Mouse (Mus musculus) liver, embryonic 13.5 days (tissue): Measurements from ENCODE around the gene Nepro. TPM values are rescaled to one million over a fixed set of nuclear protein-coding genes. Genes with fewer than 3 reads are reported as not detected.
A peak's percentile ranks its signal among the peaks of the same experiment; 100 is the strongest.

ENCODE experiments used
- ATAC-seq: fragments of 200-750 bp; cut with Nextera tagmentation; 2 replicates; pipeline ENCODE4 v1.8.0; 2017; ENCODE audit warnings: low read depth, mild to moderate bottlenecking, moderate number of reproducible peaks, moderate library complexity
- DNase-seq: peaks from one replicate; pipeline ENCODE4 v3.0.0; 2022
- H3K27ac ChIP-seq: fragments of 300-500 bp; sonication (generic); 2 replicates; pipeline ENCODE4 v1.5.1; 2015; ENCODE audit warnings: moderate library complexity, mild to moderate bottlenecking, inconsistent platforms
- H3K27me3 ChIP-seq: fragments of 300-500 bp; sonication (generic); 2 replicates; pipeline ENCODE4 v1.6.1; 2015; ENCODE audit warnings: mild to moderate bottlenecking, inconsistent platforms
- H3K36me3 ChIP-seq: fragments of 300-500 bp; sonication (generic); 2 replicates; pipeline ENCODE4 v1.6.1; 2015; ENCODE audit warnings: mild to moderate bottlenecking, inconsistent platforms
- H3K4me1 ChIP-seq: fragments of 300-500 bp; sonication (generic); replicated peaks from 2 replicates; pipeline ENCODE4 v1.6.1; 2015; ENCODE audit warnings: inconsistent platforms
- H3K4me2 ChIP-seq: fragments of 300-500 bp; sonication (generic); 2 replicates; pipeline ENCODE4 v1.6.1; 2015; ENCODE audit warnings: inconsistent platforms, mild to moderate bottlenecking, moderate library complexity
- H3K4me3 ChIP-seq: fragments of 300-500 bp; sonication (generic); replicated peaks from 2 replicates; pipeline ENCODE4 v1.5.1; 2015; ENCODE audit warnings: mild to moderate bottlenecking, inconsistent platforms
- H3K9ac ChIP-seq: fragments of 300-500 bp; sonication (generic); 2 replicates; pipeline ENCODE4 v1.6.1; 2015; ENCODE audit warnings: mild to moderate bottlenecking, inconsistent platforms
- H3K9me3 ChIP-seq: fragments of 300-500 bp; sonication (generic); replicated peaks from 2 replicates; pipeline ENCODE4 v1.6.1; 2016; ENCODE audit warnings: inconsistent platforms
- WGBS: fragments of 180-500 bp; shearing (Covaris S2); methylation state at CpG from one replicate; pipeline ENCODE4 v1.1.7; 2015; ENCODE audit not compliant: insufficient replicate concordance; 5-methylcytosine and 5-hydroxymethylcytosine counted together
- polyA plus RNA-seq: library from polyadenylated mRNA; unstranded; fragments of >200 nt; fragmentation: Nextera tagmentation; extraction: Ambion mirVana; gene quantifications from 2 replicates; pipeline ENCODE4 v1.2.1, GENCODE M21; 2015

Gene Nepro
- polyA plus RNA-seq, 1 experiment from 2014 or later: 3.8 TPM

- Histone ChIP-seq H3K9me3 (no peaks in the 10 kb centered on the region), H3K27me3 (no peaks in the 10 kb centered on the region), H3K9ac (no peak overlapping the region), H3K36me3 (0 out of 2 replicates have a peak, but pooled peaks cover 4% of the 10 kb centered on the region), H3K4me3 (no peak overlapping the region), H3K4me2 (no peak overlapping the region), H3K4me1 (no peaks in the 10 kb centered on the region), H3K27ac (no peak overlapping the region)
- ATAC-seq (no peak), DNase-seq (no peak)
- 38% methylated on average over 10 of the region's 10 CpGs for WGBS
Measured at GRCm38 (mm10) chr16:44716305-44717140, 7.6 kb upstream of the Nepro start.

GRCm38 (mm10) chr16:44717141-44717634 is 6.9 kb upstream of the Nepro start:
- H3K27me3 ChIP-seq: no peaks in the 10 kb centered on the region
- 0 out of 2 replicates have a peak, but pooled peaks cover 4% of the 10 kb centered on the region for H3K36me3 ChIP-seq
- H3K27ac ChIP-seq: no peak overlapping the region
- ATAC-seq (no peak), DNase-seq (no peak)
- H3K4me2 ChIP-seq: no peak overlapping the region
- H3K9me3 ChIP-seq: no peaks in the 10 kb centered on the region
- H3K9ac ChIP-seq: no peak overlapping the region
- WGBS: 59% methylated on average over 2 of the region's 2 CpGs
- no peak overlapping the region for H3K4me3 ChIP-seq
- no peaks in the 10 kb centered on the region for H3K4me1 ChIP-seq

DNA sequence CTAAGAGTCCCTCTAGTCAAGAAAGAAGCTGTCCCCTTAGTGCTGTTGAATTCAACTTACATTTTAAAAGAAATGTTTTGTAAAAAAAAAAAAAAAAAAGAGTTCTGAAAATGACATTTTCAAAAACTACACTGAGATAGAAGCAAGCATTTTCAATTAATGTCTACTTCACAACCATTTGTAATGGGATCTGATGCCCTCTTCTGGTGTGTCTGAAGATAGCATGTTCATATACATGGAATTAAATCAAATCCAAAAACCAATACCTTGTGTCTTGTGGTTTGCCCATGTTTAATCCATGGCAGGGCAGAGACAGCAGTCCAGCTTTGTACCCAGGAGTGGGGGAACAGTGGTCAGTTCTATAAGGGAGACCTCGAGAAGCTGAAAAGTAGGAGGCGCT is 6.3 kb upstream of the Nepro start:
- ATAC-seq (no peak), DNase-seq (no peak)
- Histone ChIP-seq H3K4me3 (no peak overlapping the region), H3K36me3 (0 out of 2 replicates have a peak, but pooled peaks cover 4% of the 10 kb centered on the region), H3K27me3 (no peaks in the 10 kb centered on the region), H3K9me3 (no peaks in the 10 kb centered on the region), H3K9ac (no peak overlapping the region), H3K27ac (no peak overlapping the region), H3K4me1 (peaks cover 3% of the 10 kb centered on the region), H3K4me2 (no peak overlapping the region)
- WGBS: 69% methylated on average over 2 of the region's 2 CpGs

DNA sequence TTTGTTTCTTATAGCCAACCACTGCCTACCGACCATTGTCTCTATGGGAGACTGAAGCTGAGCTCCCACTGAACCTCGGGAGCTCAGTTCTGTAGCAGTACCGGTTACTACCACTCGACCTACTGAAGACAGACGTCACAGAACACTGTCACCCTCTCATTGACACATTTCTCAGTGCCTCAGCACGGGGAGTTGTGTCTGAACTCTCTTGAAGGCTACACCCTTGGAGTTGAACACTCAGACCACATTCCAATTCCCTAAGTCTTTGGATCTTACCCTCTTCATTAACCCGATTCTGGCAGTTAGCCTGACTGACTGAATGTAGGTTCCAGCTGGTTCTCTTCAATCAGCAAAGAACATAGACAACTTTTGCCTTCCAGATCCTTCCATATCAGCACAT is 4.8 kb upstream of the Nepro start:
- Histone ChIP-seq H3K4me3 (no peak overlapping the region), H3K9me3 (no peaks in the 10 kb centered on the region), H3K4me1 (peaks cover 12% of the 10 kb centered on the region), H3K36me3 (0 out of 2 replicates have a peak, but pooled peaks cover 4% of the 10 kb centered on the region), H3K27me3 (no peaks in the 10 kb centered on the region), H3K27ac (no peak overlapping the region), H3K4me2 (no peak overlapping the region), H3K9ac (no peak overlapping the region)
- no peak for ATAC-seq
- no peak for DNase-seq
- 66% methylated on average over 7 of the region's 7 CpGs for WGBS

DNA sequence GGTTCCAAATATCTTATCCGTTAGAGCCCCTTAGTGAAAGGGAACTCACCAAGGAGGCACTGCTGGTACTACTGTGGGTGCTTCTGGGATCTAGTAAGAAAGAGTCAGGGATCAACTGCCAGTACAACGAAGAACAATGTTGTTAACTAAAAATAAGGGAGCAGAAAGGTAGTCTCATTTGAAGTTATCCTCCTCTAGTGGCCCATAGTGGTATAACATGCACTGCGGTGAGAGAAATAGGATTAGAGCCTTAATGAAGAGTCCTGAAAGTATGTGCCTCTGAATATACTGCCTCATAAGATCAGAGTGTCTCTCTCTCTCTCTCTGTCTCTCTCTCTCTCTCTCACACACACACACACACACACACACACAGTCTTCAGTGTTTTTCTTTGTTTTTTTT is 3.6 kb upstream of the Nepro start:
- ATAC-seq (no peak), DNase-seq (no peak)
- WGBS: 76% methylated on average over 3 of the region's 3 CpGs
- no peak overlapping the region for H3K4me3 ChIP-seq
- no peak overlapping the region for H3K4me2 ChIP-seq
- H3K9me3 ChIP-seq: no peaks in the 10 kb centered on the region
- no peaks in the 10 kb centered on the region for H3K27me3 ChIP-seq
- no peak overlapping the region for H3K9ac ChIP-seq
- H3K27ac ChIP-seq: no peak overlapping the region
- H3K4me1 ChIP-seq: peaks cover 20% of the 10 kb centered on the region
- H3K36me3 ChIP-seq: 0 out of 2 replicates have a peak, but pooled peaks cover 4% of the 10 kb centered on the region

- peaks cover 34% of the 10 kb centered on the region for H3K4me1 ChIP-seq
- H3K9ac ChIP-seq: no peak overlapping the region
- no peak overlapping the region for H3K27ac ChIP-seq
- H3K27me3 ChIP-seq: no peaks in the 10 kb centered on the region
- no peak overlapping the region for H3K4me3 ChIP-seq
- H3K9me3 ChIP-seq: no peaks in the 10 kb centered on the region
- ATAC-seq (no peak), DNase-seq (no peak)
- 0 out of 2 replicates have a peak overlapping the region, but pooled peaks have one; percentile 19 for H3K4me2 ChIP-seq
- peaks cover 8% of the 10 kb centered on the region; the same call in 1 of the 2 replicates for H3K36me3 ChIP-seq
- 84% methylated on average over 2 of the region's 2 CpGs for WGBS
Measured at GRCm38 (mm10) chr16:44722666-44723065, 1.4 kb upstream of the Nepro start.

DNA sequence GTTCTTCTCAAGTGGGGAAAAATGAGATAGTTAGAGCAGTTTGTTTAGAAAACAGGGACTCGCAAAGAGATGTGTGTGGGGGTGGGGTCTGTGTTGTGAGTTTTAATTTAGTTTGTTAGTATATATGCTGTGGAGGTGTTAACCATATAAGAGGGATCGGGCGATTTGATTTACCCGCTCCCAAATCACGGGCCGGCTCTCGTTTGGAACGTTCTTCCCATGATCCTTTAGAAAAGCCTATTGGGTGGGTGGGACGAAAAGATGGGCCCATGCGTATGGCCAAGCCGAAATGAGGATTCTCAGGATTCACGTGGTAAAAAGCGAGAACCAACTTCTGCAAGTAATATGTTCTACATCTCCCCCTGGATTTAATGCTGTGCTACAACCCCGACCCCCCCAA is 746 bp downstream of the Nepro start:
- H3K4me2 ChIP-seq: peak overlapping the region; percentile 89
- peak overlapping the region; percentile 85 for H3K4me3 ChIP-seq
- peak overlapping the region; percentile 90 for H3K9ac ChIP-seq
- H3K36me3 ChIP-seq: peaks cover 22% of the 10 kb centered on the region
- ATAC-seq: no peak
- peak overlapping the region; percentile 85 for H3K27ac ChIP-seq
- no peaks in the 10 kb centered on the region for H3K9me3 ChIP-seq
- H3K27me3 ChIP-seq: no peaks in the 10 kb centered on the region
- DNase-seq: peak; percentile 9
- under 1% methylated on average over 14 of the region's 14 CpGs for WGBS
- peaks cover 34% of the 10 kb centered on the region for H3K4me1 ChIP-seq

GRCm38 (mm10) chr16:44725286-44726223 is 1.5 kb downstream of the Nepro start:
- no peak for ATAC-seq
- WGBS: 27% methylated on average over 14 of the region's 14 CpGs
- Histone ChIP-seq H3K9ac (peak overlapping the region; percentile 90), H3K4me2 (peak overlapping the region; percentile 89), H3K4me3 (peak overlapping the region; percentile 85), H3K27ac (peak overlapping the region; percentile 85), H3K36me3 (peaks cover 25% of the 10 kb centered on the region), H3K4me1 (peaks cover 34% of the 10 kb centered on the region), H3K27me3 (no peaks in the 10 kb centered on the region), H3K9me3 (no peaks in the 10 kb centered on the region)
- peak; percentile 61 for DNase-seq

DNA sequence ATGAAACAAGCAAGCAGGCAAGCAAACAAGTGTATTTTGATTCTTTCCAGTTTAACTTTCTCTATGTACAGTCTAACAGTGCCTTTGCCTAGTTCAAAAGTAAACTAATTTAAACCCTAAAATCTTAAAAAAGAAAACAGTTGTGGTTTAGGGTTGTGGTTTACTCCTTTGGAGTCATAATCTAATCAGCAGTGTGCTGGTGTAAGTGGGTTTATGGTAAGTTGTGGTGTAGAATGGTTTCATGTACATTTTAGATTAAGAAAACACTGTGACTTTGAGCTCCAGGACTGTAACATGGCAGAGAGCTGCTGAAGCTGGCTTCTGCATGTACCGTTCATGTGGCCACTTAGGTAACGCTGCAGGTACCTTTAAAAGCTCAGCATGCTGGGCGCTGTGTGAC is 3.4 kb downstream of the Nepro start:
- Histone ChIP-seq H3K27ac (no peak overlapping the region), H3K9ac (no peak overlapping the region), H3K4me3 (no peak overlapping the region), H3K27me3 (no peaks in the 10 kb centered on the region), H3K4me2 (no peak overlapping the region), H3K4me1 (peaks cover 34% of the 10 kb centered on the region), H3K9me3 (no peaks in the 10 kb centered on the region), H3K36me3 (peaks cover 44% of the 10 kb centered on the region)
- DNase-seq (no peak), ATAC-seq (no peak)
- 51% methylated on average over 3 of the region's 3 CpGs for WGBS

DNA sequence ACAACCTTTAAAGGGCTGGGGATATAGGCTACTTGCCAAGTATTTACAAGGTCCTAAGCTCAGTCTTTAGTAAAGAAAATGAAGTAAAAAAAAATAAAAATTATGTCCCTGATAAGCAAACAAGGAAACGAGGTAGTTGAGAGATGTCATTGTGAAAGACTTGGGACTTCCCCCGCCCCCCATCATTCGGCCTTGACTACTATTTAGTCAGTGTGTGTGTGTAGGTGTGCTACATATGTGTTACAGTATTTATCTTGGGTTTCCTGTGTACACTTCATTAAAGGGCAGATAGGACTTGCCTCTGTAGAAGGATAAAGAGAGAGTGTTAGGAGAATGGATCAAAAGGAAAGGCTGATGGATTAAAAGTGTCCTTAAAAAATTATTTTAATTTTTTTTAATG is 10.0 kb downstream of the Nepro start:
- 66% methylated on average over 3 of the region's 3 CpGs for WGBS
- Histone ChIP-seq H3K9ac (no peak overlapping the region), H3K27me3 (no peaks in the 10 kb centered on the region), H3K4me3 (no peak overlapping the region), H3K4me2 (no peak overlapping the region), H3K36me3 (peaks cover 97% of the 10 kb centered on the region), H3K27ac (no peak overlapping the region), H3K4me1 (no peaks in the 10 kb centered on the region), H3K9me3 (no peaks in the 10 kb centered on the region)
- ATAC-seq: no peak
- DNase-seq: no peak

DNA sequence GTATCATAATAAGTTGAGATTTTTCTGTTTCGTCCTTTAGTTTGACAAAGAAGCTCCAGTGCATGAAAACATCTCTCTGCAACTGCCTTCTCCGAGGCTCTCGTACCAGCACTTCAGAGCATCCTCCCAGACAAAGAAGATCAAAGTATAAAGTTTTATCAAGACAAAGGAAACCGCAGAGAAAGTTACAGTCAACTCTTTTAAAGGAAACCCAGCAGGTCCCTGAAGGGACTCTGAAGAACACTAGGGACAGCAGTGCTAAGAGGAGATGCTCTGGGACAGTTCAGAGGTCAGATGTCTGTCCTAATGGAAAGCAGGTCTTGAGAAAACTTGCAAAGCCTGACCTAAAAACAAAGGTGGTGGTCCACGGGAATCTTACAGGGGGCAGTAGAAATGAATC is 11.6 kb downstream of the Nepro start:
- H3K27ac ChIP-seq: no peak overlapping the region

More for the DNA sequence above, 11.6 kb downstream of the Nepro start:
- WGBS: 79% methylated on average over 5 of the region's 5 CpGs
- no peaks in the 10 kb centered on the region for H3K9me3 ChIP-seq
- no peaks in the 10 kb centered on the region for H3K27me3 ChIP-seq
- H3K4me1 ChIP-seq: no peaks in the 10 kb centered on the region
- H3K4me2 ChIP-seq: no peak overlapping the region
- ATAC-seq (no peak), DNase-seq (no peak)
- peaks cover 91% of the 10 kb centered on the region for H3K36me3 ChIP-seq
- H3K9ac ChIP-seq: no peak overlapping the region
- no peak overlapping the region for H3K4me3 ChIP-seq
